Mouse (Mus musculus) kidney, adult 2 months (tissue): ENCODE measurements at regions not wholly inside any gene's neighbourhood (a gene's known extent, or its start where the extent isn't known, plus 50 kb on each side); places are given as distances from the start of the nearest gene placed in this dataset.

Experiments
- DNase-seq: peaks from one replicate; pipeline ENCODE4 v3.0.0; 2021
- H3K27ac ChIP-seq: fragments of 200-500 bp; 2 replicates; pipeline ENCODE4 v1.5.1; 2012; ENCODE audit warnings: low read depth, low read length, control low read depth, inconsistent platforms; ENCODE audit not compliant: insufficient read depth
- H3K27me3 ChIP-seq: fragments of 200-500 bp; replicated peaks from 2 replicates; pipeline ENCODE4 v1.6.1; 2012; ENCODE audit warnings: mild to moderate bottlenecking, moderate library complexity, low read length, inconsistent platforms; ENCODE audit not compliant: control insufficient read depth, insufficient read depth
- H3K36me3 ChIP-seq: fragments of 200-500 bp; 2 replicates; pipeline ENCODE4 v1.6.1; 2012; ENCODE audit warnings: mild to moderate bottlenecking, moderate library complexity, low read length, inconsistent platforms; ENCODE audit not compliant: control insufficient read depth, insufficient read depth
- H3K4me1 ChIP-seq: fragments of 200-500 bp; 2 replicates; pipeline ENCODE4 v1.6.1; 2011; ENCODE audit warnings: low read length; ENCODE audit not compliant: control insufficient read depth, insufficient read depth
- H3K4me3 ChIP-seq: fragments of 200-500 bp; 2 replicates; pipeline ENCODE4 v1.5.1; 2011; ENCODE audit warnings: mild to moderate bottlenecking, low read depth, low read length, control low read depth; ENCODE audit not compliant: insufficient read depth
- CTCF ChIP-seq: fragments of 200-500 bp; conservative IDR thresholded peaks from 2 replicates; pipeline ENCODE4 v1.5.1; 2011; ENCODE audit warnings: low read depth, mild to moderate bottlenecking, control low read depth, low read length, moderate library complexity, mixed read lengths; ENCODE audit not compliant: insufficient read depth, insufficient read length
- POLR2A ChIP-seq: fragments of 200-500 bp; IDR thresholded peaks from one replicate; pipeline ENCODE4 v1.6.1; 2011; ENCODE audit warnings: low read depth, low read length, control low read depth
- WGBS: fragments of 180-500 bp; shearing (Covaris S2); methylation state at CpG from one replicate; pipeline ENCODE4 v1.1.7; 2018; 5-methylcytosine and 5-hydroxymethylcytosine counted together

- Histone ChIP-seq H3K36me3 (no peaks in the 10 kb centered on the region), H3K4me3 (no peak overlapping the region), H3K27me3 (no peaks in the 10 kb centered on the region), H3K27ac (no peak overlapping the region), H3K4me1 (no peaks in the 10 kb centered on the region)
- no peak for DNase-seq
- WGBS: 86% methylated on average over 12 of the region's 12 CpGs
- TF ChIP-seq CTCF: no peak
- no peak for TF ChIP-seq POLR2A
These were observed 92.4 kb upstream of the Hnrnpk start for GRCm38 (mm10) chr13:58495390-58496073.

- WGBS: 46% methylated on average over 5 of the region's 5 CpGs
- Histone ChIP-seq H3K4me3 (no peak overlapping the region), H3K27me3 (no peaks in the 10 kb centered on the region), H3K36me3 (no peaks in the 10 kb centered on the region), H3K4me1 (0 out of 2 replicates have a peak, but pooled peaks cover under 1% of the 10 kb centered on the region), H3K27ac (no peak overlapping the region)
- no peak for TF ChIP-seq CTCF
- TF ChIP-seq POLR2A: no peak
- DNase-seq: no peak
These were observed 91.6 kb upstream of the Hnrnpk start for GRCm38 (mm10) chr13:58494726-58495125.

GRCm38 (mm10) chr13:58490829-58491228 lies 87.7 kb upstream of the Hnrnpk start:
- Histone ChIP-seq H3K4me3 (no peak overlapping the region), H3K27me3 (no peaks in the 10 kb centered on the region), H3K4me1 (0 out of 2 replicates have a peak, but pooled peaks cover 4% of the 10 kb centered on the region), H3K27ac (no peak overlapping the region), H3K36me3 (no peaks in the 10 kb centered on the region)
- no peak for DNase-seq
- WGBS: 39% methylated on average over 8 of the region's 8 CpGs
- TF ChIP-seq POLR2A: no peak
- no peak for TF ChIP-seq CTCF

DNA sequence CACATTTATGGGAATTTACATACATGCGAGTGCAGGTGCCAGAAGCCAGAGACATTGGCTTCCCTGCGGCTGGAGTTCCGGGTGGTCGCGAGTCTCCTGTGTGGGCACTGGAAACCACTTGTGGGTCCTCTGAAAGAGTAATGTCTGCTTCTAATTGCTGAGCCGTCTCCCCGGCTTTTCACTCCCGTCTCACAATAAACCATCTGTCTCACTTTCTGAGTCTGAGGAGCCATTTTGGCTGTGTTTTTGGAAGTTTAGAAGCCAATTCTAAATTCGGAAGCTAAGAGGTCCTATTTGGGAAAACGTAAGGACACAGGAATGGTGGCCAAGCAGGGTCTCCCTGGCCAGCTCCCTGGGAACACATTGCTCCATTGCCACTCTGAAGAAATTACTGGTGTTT lies 81.9 kb upstream of the Hnrnpk start:
- Histone ChIP-seq H3K36me3 (no peaks in the 10 kb centered on the region), H3K4me1 (0 out of 2 replicates have a peak, but pooled peaks cover 4% of the 10 kb centered on the region), H3K27me3 (no peaks in the 10 kb centered on the region), H3K27ac (no peak overlapping the region), H3K4me3 (no peak overlapping the region)
- 89% methylated on average over 10 of the region's 10 CpGs for WGBS
- DNase-seq: no peak
- no peak for TF ChIP-seq POLR2A
- TF ChIP-seq CTCF: no peak

GRCm38 (mm10) chr13:58482701-58483100 lies 79.6 kb upstream of the Hnrnpk start:
- Histone ChIP-seq H3K36me3 (no peaks in the 10 kb centered on the region), H3K4me1 (no peaks in the 10 kb centered on the region), H3K27ac (no peak overlapping the region), H3K4me3 (no peak overlapping the region), H3K27me3 (no peaks in the 10 kb centered on the region)
- TF ChIP-seq POLR2A (no peak), CTCF (no peak)
- 67% methylated on average over 9 of the region's 9 CpGs for WGBS
- no peak for DNase-seq

- 78% methylated on average over 10 of the region's 10 CpGs for WGBS
- no peak for DNase-seq
These were observed 77.9 kb upstream of the Hnrnpk start for GRCm38 (mm10) chr13:58480928-58481598.

GRCm38 (mm10) chr13:58480388-58480927 lies 77.3 kb upstream of the Hnrnpk start:
- Histone ChIP-seq H3K27me3 (no peaks in the 10 kb centered on the region), H3K4me3 (no peak overlapping the region), H3K4me1 (no peaks in the 10 kb centered on the region), H3K27ac (no peak overlapping the region), H3K36me3 (no peaks in the 10 kb centered on the region)
- TF ChIP-seq CTCF (no peak), POLR2A (no peak)
- WGBS: 91% methylated on average over 8 of the region's 8 CpGs
- no peak for DNase-seq

More at GRCm38 (mm10) chr13:58480928-58481598, 77.9 kb upstream of the Hnrnpk start:
- Histone ChIP-seq H3K27me3 (no peaks in the 10 kb centered on the region), H3K4me3 (no peak overlapping the region), H3K4me1 (no peaks in the 10 kb centered on the region), H3K36me3 (no peaks in the 10 kb centered on the region), H3K27ac (no peak overlapping the region)
- TF ChIP-seq POLR2A (no peak), CTCF (no peak)
